Mouse (Mus musculus) thymus, adult 18-20 months (tissue): ENCODE data around the gene Prpf31.
"Not testable (repeated sequence)": the region's sequence is repeated elsewhere in the genome, so short reads cannot be mapped to it uniquely, and the experiment has no call there.

Source experiments
- DNase-seq, 2 experiments: peaks; one replicate each; pipeline ENCODE4 v3.0.0; 2022; ENCODE audit warnings: mixed read lengths in 2 of 2

Gene Prpf31

GRCm38 (mm10) chr7:3629543-3630477 is at the start of gene Prpf31, which contains the start of gene Tfpt:
TSS of gene Prpf31 (plus strand) at chr7:3629985.
TSS of gene Tfpt (minus strand) at chr7:3629929.
- peak; percentile 81 to 89 for DNase-seq

- no peak for DNase-seq
These were observed 49.8 kb upstream of the Prpf31 start for GRCm38 (mm10) chr7:3580029-3580428.

- DNase-seq, result no peak
These were observed 44.0 kb upstream of the Prpf31 start for GRCm38 (mm10) chr7:3585763-3586162.

GRCm38 (mm10) chr7:3586255-3586654 is 43.5 kb upstream of the Prpf31 start:
- DNase-seq, result no peak

- DNase-seq, result no peak
These were observed 42.5 kb upstream of the Prpf31 start for GRCm38 (mm10) chr7:3587292-3587691.

GRCm38 (mm10) chr7:3590550-3590949 is 39.2 kb upstream of the Prpf31 start:
- no peak for DNase-seq

- DNase-seq, result no peak
These were observed 38.3 kb upstream of the Prpf31 start for GRCm38 (mm10) chr7:3591534-3591933.

- DNase-seq, result no peak
These were observed 35.9 kb upstream of the Prpf31 start for GRCm38 (mm10) chr7:3593855-3594254.

GRCm38 (mm10) chr7:3594686-3595085 is 35.1 kb upstream of the Prpf31 start:
- no peak for DNase-seq

- DNase-seq, result no peak
These were observed 34.6 kb upstream of the Prpf31 start for GRCm38 (mm10) chr7:3595146-3595545.

- not testable (repeated sequence) for DNase-seq
These were observed 32.0 kb upstream of the Prpf31 start for GRCm38 (mm10) chr7:3597755-3598154.

- DNase-seq, result peak in 1 of 2 experiments; percentile 23
These were observed 28.7 kb upstream of the Prpf31 start for GRCm38 (mm10) chr7:3601119-3601518.

GRCm38 (mm10) chr7:3606798-3607197 is 23.0 kb upstream of the Prpf31 start:
- no peak for DNase-seq

GRCm38 (mm10) chr7:3607391-3607790 is 22.4 kb upstream of the Prpf31 start:
- DNase-seq, result no peak

GRCm38 (mm10) chr7:3608668-3609067 is 21.1 kb upstream of the Prpf31 start:
- no peak for DNase-seq

GRCm38 (mm10) chr7:3609082-3609481 is 20.7 kb upstream of the Prpf31 start:
- no peak for DNase-seq

GRCm38 (mm10) chr7:3610437-3610836 is 19.3 kb upstream of the Prpf31 start:
- no peak for DNase-seq

- no peak for DNase-seq
These were observed 18.8 kb upstream of the Prpf31 start for GRCm38 (mm10) chr7:3611006-3611405.

GRCm38 (mm10) chr7:3614021-3614420 is 15.8 kb upstream of the Prpf31 start:
- no peak for DNase-seq

- no peak for DNase-seq
These were observed 13.8 kb upstream of the Prpf31 start, which contains the start of gene Oscar for GRCm38 (mm10) chr7:3616057-3616388. TSS of gene Oscar (minus strand) at chr7:3616157.

GRCm38 (mm10) chr7:3616389-3617241 is 13.2 kb upstream of the Prpf31 start:
- DNase-seq, result peak in 1 of 2 experiments; percentile 26

GRCm38 (mm10) chr7:3617242-3617995 is 12.4 kb upstream of the Prpf31 start, which contains the start of gene Ndufa3:
TSS of gene Ndufa3 (plus strand) at chr7:3617373.
- DNase-seq, result peak; percentile 83 to 88

GRCm38 (mm10) chr7:3629030-3629429 is 755 bp upstream of the Prpf31 start:
- DNase-seq, result no peak
